Mouse (Mus musculus) embryonic fibroblast, embryonic 13.5 days (primary cell): ENCODE data around the gene Slc8a2.

Experiments used
- CTCF ChIP-seq: IDR thresholded peaks from 2 replicates; pipeline ENCODE4 v1.5.1; 2011; ENCODE audit warnings: mild to moderate bottlenecking, control low read depth, low read length, moderate library complexity, borderline replicate concordance; ENCODE audit not compliant: insufficient read depth
- POLR2A ChIP-seq: IDR thresholded peaks from 2 replicates; pipeline ENCODE4 v1.6.1; 2011; ENCODE audit warnings: low read depth, mild to moderate bottlenecking, control low read depth, low read length, moderate library complexity

- TF ChIP-seq CTCF (no peak), POLR2A (no peak)
Measured at GRCm38 (mm10) chr7:16178114-16178513, 48.5 kb downstream of the Slc8a2 start.
